ENCODE assay signal across 1 mouse cellular context in the genomic region with DNA sequence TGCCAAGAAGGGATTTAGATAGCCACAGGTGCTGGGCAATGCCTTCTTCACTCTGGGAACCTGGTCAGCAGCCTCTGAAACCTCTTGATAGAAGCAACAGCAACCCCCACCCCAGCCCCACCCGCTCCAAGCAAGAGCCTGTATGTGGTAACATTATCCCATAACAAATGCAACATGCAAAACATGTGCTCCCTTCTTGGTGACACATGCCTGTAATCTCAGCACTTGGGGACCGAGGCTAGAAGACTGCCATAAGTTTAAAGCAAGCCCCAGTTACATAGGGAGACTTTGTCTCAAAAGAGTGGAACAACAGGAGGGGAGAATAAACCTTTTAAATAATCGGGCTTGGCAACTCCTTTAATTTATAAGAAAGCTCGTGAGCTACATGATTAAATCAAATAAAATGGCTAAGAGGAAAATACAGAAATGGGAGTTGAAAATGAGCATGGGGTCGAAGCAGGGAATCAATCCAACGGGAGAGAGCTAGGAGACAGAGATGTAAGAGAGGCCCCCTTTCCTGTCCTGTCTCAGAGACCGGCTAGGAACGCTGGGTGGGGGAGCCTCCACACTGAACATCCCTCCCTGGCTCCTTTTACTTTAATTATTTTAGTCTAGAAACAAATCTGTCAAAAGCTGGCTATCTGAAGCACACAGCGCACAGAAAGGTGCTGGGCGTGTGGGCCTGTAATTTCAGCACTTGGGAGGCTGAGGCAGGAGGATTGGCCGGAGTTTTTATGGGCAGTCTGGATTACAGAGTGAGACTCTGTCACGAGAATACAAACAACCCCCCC.
TF ChIP-seq lines count a peak whose summit lies in the region.

No protein-coding gene starts in this region.

TF ChIP-seq in CH12.LX, 34 proteins besides CTCF, POLR2A, EP300 and RAD21 (continued from another document):
- TF ChIP-seq MEF2A (IDR thresholded peaks at IDR 0.05; ENCODE audit: borderline replicate concordance, low read depth, low read length) (no peak), NRF1 (IDR thresholded peaks at IDR 0.05; ENCODE audit: low read depth, low read length) (no peak), CHD1 (IDR thresholded peaks at IDR 0.05; ENCODE audit: low read depth, low read length) (no peak), NELFE (IDR thresholded peaks at IDR 0.05; ENCODE audit: low read depth, low read length) (no peak), MXI1 (IDR thresholded peaks at IDR 0.05; ENCODE audit: low read depth, low read length) (peak; percentile 69; the same call in 1 of the 2 replicates), POLR2AphosphoS2 (IDR thresholded peaks at IDR 0.05; ENCODE audit: low read depth, low read length) (no peak), JUND (conservative IDR thresholded peaks at IDR 0.05; ENCODE audit: low read depth, low read length) (no peak), MYC (IDR thresholded peaks at IDR 0.05; ENCODE audit: low read depth, low read length) (no peak), CHD2 (IDR thresholded peaks at IDR 0.05; ENCODE audit: low read length) (no peak), RCOR1 (conservative IDR thresholded peaks at IDR 0.05; ENCODE audit: low read depth, low read length) (no peak), MAFK (IDR thresholded peaks at IDR 0.05; ENCODE audit: insufficient replicate concordance, low read length) (no peak), ZMIZ1 (IDR thresholded peaks at IDR 0.05; ENCODE audit: low read depth, low read length) (no peak), JUN (IDR thresholded peaks at IDR 0.05; ENCODE audit: insufficient read depth, low read depth, low read length) (no peak), MAX (IDR thresholded peaks at IDR 0.05; ENCODE audit: low read length) (peak; percentile 54; the same call in 1 of the 2 replicates), HCFC1 (IDR thresholded peaks at IDR 0.05; ENCODE audit: low read depth, low read length) (no peak)
